Mouse (Mus musculus): ENCODE measurements around the gene Tmsb4x. TPM values are rescaled to one million over a fixed set of nuclear protein-coding genes. Genes with fewer than 3 reads are reported as not detected.
A peak's percentile ranks its signal among the peaks of the same experiment; 100 is the strongest.

Tmsb4x gene
- polyA plus RNA-seq, 1 experiment = 255 TPM

DNA sequence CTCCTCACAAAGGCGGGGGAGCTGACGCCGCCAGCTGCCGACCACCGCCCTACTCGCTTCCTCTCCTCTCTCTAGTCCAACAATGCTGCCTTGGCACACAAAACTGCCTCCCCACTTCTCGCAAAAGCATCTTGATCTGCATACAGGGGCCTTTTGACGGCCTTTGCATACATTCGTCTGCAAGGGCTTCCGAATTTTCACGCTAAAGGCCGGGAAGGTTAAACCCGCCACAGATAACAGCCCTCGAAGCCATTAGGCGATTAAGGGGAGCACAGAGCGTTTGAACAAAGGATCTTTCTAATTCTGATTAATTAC, 652 bp downstream of the Tmsb4x start:
- WGBS = under 1% methylated on average over 16 of the region's 16 CpGs

DNA sequence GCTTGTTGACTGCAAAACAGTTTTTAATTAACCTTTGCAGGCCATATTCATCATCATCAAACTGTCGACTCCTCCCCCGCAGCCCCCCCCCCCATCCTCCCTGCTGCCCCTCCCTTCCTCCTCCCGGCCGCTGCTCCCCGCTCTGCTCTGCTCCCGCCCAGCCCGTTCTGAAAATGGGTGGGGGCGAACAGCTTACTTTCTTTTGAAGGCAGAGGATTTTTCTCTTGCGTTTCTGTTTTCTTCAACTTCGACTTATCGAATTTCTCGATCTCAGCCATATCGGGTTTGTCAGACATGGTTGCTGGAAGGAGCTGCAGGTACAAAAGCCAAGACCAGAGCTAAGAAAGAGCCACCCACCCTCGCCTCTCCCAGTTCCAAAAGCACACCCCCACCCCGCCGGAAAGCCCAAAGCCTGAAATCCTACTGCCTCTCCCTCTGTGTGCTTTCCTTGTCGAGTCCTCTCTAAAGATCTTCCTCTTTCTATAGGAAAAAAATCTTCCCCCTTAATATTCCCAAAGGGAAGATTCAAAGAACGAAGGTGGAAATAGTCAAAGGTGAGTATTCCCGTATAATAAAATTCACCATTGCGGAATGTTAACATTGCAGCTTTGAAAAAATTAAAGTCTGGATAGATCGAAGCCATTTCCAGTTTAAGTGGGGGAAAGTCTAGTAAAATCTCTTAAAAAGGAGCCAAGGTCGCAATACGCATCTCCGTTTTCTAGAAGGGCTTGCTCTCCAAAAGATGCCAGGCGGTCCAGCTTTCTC, 1.2 kb downstream of the Tmsb4x start:
- Histone ChIP-seq H3K36me3 (ENCODE audit: control insufficient read depth, insufficient read depth, low read length) (no peaks in the 10 kb centered on the region), H3K4me1 (ENCODE audit: control insufficient read depth, insufficient read depth, low read length) (no peaks in the 10 kb centered on the region), H3K27me3 (replicated peaks; ENCODE audit: control insufficient read depth, insufficient read depth, low read length) (no peaks in the 10 kb centered on the region), H3K27ac (ENCODE audit: insufficient read depth, low read depth, low read length) (peak overlapping the region; percentile 96), H3K4me3 (ENCODE audit: insufficient read depth, low read depth, low read length) (peak overlapping the region; percentile 88)
- no peak for TF ChIP-seq CTCF (conservative IDR thresholded peaks at IDR 0.05; ENCODE audit: insufficient read depth, insufficient read length, low read depth, low read length)
- no peak for TF ChIP-seq POLR2A (IDR thresholded peaks at IDR 0.05; ENCODE audit: low read depth, low read length)
- peak; percentile 41 for DNase-seq
- WGBS = 6% methylated on average over 24 of the region's 25 CpGs

More for the DNA sequence above, 652 bp downstream of the Tmsb4x start:
- Histone ChIP-seq H3K27me3 (replicated peaks; ENCODE audit: control insufficient read depth, insufficient read depth, low read length) (no peaks in the 10 kb centered on the region), H3K36me3 (ENCODE audit: control insufficient read depth, insufficient read depth, low read length) (no peaks in the 10 kb centered on the region), H3K27ac (ENCODE audit: insufficient read depth, low read depth, low read length) (peak overlapping the region; percentile 96), H3K4me3 (ENCODE audit: insufficient read depth, low read depth, low read length) (peak overlapping the region; percentile 88), H3K4me1 (ENCODE audit: control insufficient read depth, insufficient read depth, low read length) (no peaks in the 10 kb centered on the region)
- TF ChIP-seq CTCF (conservative IDR thresholded peaks at IDR 0.05; ENCODE audit: insufficient read depth, insufficient read length, low read depth, low read length) = no peak
- TF ChIP-seq POLR2A (IDR thresholded peaks at IDR 0.05; ENCODE audit: low read depth, low read length) = no peak
- peak; percentile 34 for DNase-seq

DNA sequence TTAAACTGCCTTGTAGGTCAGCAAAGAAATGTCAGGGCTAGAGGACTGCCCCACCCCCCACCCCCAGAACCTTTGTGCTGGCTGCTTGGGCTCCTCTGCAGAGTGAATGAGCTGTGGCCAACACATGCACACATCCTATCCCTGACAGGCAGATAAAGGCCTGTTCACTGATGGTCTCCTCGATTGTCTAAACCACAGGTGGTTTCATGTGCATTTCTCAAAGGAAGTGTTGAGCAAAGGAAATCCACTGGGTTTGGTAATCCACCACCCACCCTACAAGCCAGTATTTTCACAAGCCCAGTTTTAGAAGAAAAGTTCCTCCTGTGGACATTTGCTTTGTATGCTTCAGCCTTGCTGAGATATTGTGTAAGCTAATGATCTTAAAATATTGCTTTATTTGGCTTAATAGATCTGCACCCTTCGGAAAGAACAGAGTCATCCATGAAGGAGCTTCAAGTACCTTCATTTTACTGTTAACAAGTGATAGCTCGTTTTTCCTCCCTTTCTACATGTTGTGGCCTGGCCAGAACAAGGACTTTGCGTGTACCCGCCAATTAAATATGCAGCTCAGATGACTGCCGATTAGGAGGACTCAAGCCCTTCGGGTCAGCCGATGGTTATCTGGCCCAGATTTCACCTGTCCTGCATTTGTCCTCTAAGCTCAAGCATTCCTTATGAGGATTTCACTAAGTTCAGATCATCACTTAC, 3.1 kb downstream of the Tmsb4x start:
- H3K4me3 ChIP-seq (ENCODE audit: insufficient read depth, low read depth, low read length) = no peak overlapping the region
- DNase-seq = peak; percentile 11
- WGBS = 70% methylated on average over 8 of the region's 8 CpGs
- TF ChIP-seq CTCF (conservative IDR thresholded peaks at IDR 0.05; ENCODE audit: insufficient read depth, insufficient read length, low read depth, low read length) (no peak), POLR2A (IDR thresholded peaks at IDR 0.05; ENCODE audit: low read depth, low read length) (no peak)
- no peaks in the 10 kb centered on the region for H3K4me1 ChIP-seq (ENCODE audit: control insufficient read depth, insufficient read depth, low read length)
- no peaks in the 10 kb centered on the region for H3K36me3 ChIP-seq (ENCODE audit: control insufficient read depth, insufficient read depth, low read length)
- H3K27me3 ChIP-seq (replicated peaks; ENCODE audit: control insufficient read depth, insufficient read depth, low read length) = no peaks in the 10 kb centered on the region
- H3K27ac ChIP-seq (ENCODE audit: insufficient read depth, low read depth, low read length) = 0 out of 2 replicates have a peak overlapping the region, but pooled peaks have one; percentile 23

DNA sequence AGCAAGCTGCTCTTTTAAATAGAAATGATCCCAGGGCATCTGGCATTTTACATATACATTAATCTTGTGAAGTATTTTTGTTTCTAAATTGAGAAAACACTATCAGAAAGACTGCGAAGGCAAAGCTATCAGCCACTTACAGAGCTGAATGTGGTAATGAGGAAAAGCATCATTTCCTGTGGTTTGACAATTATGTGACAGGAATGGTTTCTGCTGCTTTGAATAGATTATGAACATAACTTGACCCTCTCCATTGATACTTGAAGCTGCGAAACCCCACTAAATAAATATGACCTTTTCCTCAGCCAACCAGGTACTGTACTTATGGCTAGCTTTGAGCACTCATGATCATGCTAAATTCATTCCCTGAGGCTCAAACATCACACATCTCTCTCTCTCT, 7.8 kb downstream of the Tmsb4x start:
- H3K4me1 ChIP-seq (ENCODE audit: control insufficient read depth, insufficient read depth, low read length) = no peaks in the 10 kb centered on the region
- TF ChIP-seq POLR2A (IDR thresholded peaks at IDR 0.05; ENCODE audit: low read depth, low read length) (no peak), CTCF (conservative IDR thresholded peaks at IDR 0.05; ENCODE audit: insufficient read depth, insufficient read length, low read depth, low read length) (no peak)
- WGBS = 79% methylated on average over 2 of the region's 2 CpGs
- H3K27ac ChIP-seq (ENCODE audit: insufficient read depth, low read depth, low read length) = no peak overlapping the region
- DNase-seq = no peak
- H3K36me3 ChIP-seq (ENCODE audit: control insufficient read depth, insufficient read depth, low read length) = no peaks in the 10 kb centered on the region
- H3K27me3 ChIP-seq (replicated peaks; ENCODE audit: control insufficient read depth, insufficient read depth, low read length) = no peaks in the 10 kb centered on the region
- H3K4me3 ChIP-seq (ENCODE audit: insufficient read depth, low read depth, low read length) = no peak overlapping the region

DNA sequence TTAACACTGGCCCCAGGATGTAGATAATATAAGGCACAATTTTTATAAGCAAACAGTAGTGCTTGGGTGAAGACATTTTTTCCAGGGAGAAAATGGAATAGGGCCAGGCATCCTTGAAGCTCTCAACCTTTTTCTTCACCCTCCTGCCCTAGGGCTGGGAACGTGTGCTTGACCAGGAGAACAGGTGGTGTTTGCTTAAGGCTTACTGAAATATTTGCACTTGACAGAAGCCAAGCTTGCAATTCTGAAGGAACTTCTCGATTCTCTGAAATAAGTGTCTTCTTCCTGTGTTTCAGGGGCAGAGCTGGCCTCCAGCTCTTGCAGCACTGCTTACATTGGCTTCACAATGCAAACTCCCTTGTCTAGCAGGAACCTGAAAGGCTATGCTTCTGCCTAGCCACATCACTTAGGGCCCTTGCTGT, 13.9 kb downstream of the Tmsb4x start:
- Histone ChIP-seq H3K4me1 (ENCODE audit: control insufficient read depth, insufficient read depth, low read length) (no peaks in the 10 kb centered on the region), H3K36me3 (ENCODE audit: control insufficient read depth, insufficient read depth, low read length) (no peaks in the 10 kb centered on the region), H3K4me3 (ENCODE audit: insufficient read depth, low read depth, low read length) (no peak overlapping the region), H3K27ac (ENCODE audit: insufficient read depth, low read depth, low read length) (no peak overlapping the region), H3K27me3 (replicated peaks; ENCODE audit: control insufficient read depth, insufficient read depth, low read length) (no peaks in the 10 kb centered on the region)
- DNase-seq = no peak
- WGBS = 56% methylated on average over 2 of the region's 2 CpGs
- TF ChIP-seq CTCF (conservative IDR thresholded peaks at IDR 0.05; ENCODE audit: insufficient read depth, insufficient read length, low read depth, low read length) (no peak), POLR2A (IDR thresholded peaks at IDR 0.05; ENCODE audit: low read depth, low read length) (no peak)

DNA sequence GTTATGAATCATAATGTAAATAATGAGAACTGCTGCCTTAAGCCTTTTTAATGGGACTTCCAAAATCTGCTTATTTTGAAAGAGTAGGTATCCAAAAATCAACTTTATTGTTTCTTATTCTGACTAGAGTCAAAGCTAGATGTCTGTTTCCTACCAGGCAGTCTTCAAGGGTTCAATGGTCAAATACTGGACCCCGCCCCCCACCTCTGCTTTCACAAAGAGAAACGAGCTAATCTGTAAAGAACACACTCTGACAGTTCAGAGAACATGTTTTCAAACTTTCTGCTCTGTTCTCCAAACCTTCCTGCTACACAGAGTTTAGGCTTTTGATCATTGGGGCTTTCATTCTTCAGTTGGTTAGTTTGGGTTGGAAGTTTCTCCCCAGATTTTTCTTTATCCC, 22.8 kb downstream of the Tmsb4x start:
- DNase-seq = peak; percentile 40
- Histone ChIP-seq H3K27ac (ENCODE audit: insufficient read depth, low read depth, low read length) (no peak overlapping the region), H3K4me1 (ENCODE audit: control insufficient read depth, insufficient read depth, low read length) (no peaks in the 10 kb centered on the region), H3K36me3 (ENCODE audit: control insufficient read depth, insufficient read depth, low read length) (no peaks in the 10 kb centered on the region), H3K4me3 (ENCODE audit: insufficient read depth, low read depth, low read length) (no peak overlapping the region), H3K27me3 (replicated peaks; ENCODE audit: control insufficient read depth, insufficient read depth, low read length) (no peaks in the 10 kb centered on the region)
- TF ChIP-seq CTCF (conservative IDR thresholded peaks at IDR 0.05; ENCODE audit: insufficient read depth, insufficient read length, low read depth, low read length) = no peak
- no peak for TF ChIP-seq POLR2A (IDR thresholded peaks at IDR 0.05; ENCODE audit: low read depth, low read length)
- WGBS = 57% methylated on average over 2 of the region's 2 CpGs

DNA sequence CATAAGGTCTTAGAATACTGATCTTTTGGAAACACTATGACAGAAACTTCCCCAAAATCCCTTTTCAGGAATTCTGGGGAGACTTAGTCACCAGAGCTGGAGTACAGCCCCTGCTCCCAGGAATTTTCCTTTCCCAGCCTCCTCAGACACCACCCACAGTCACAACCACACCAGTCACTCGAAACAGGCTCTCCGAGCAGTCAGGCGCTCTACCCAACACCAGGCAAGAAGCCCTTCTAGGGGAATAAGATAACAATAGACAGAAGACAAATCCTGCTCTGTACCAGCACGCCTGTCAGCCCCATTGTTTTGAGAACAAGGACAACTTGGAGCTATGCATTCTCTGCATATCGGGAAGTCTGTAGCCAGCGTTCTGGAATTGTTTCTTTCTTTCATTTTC, 25.6 kb downstream of the Tmsb4x start:
- TF ChIP-seq POLR2A (IDR thresholded peaks at IDR 0.05; ENCODE audit: low read depth, low read length) (no peak), CTCF (conservative IDR thresholded peaks at IDR 0.05; ENCODE audit: insufficient read depth, insufficient read length, low read depth, low read length) (no peak)
- no peaks in the 10 kb centered on the region for H3K27me3 ChIP-seq (replicated peaks; ENCODE audit: control insufficient read depth, insufficient read depth, low read length)
- no peak overlapping the region for H3K27ac ChIP-seq (ENCODE audit: insufficient read depth, low read depth, low read length)
- H3K4me1 ChIP-seq (ENCODE audit: control insufficient read depth, insufficient read depth, low read length) = no peaks in the 10 kb centered on the region
- no peak overlapping the region for H3K4me3 ChIP-seq (ENCODE audit: insufficient read depth, low read depth, low read length)
- no peaks in the 10 kb centered on the region for H3K36me3 ChIP-seq (ENCODE audit: control insufficient read depth, insufficient read depth, low read length)
- WGBS = 70% methylated on average over 6 of the region's 6 CpGs
- DNase-seq = no peak
